Mouse (Mus musculus): ENCODE data around the gene Olfr455. TPM values are rescaled to one million over a fixed set of nuclear protein-coding genes. Genes with fewer than 3 reads are reported as not detected.

The Olfr455 gene
- polyA plus RNA-seq (2015; fragmentation: Nextera tagmentation; extraction: Ambion mirVana): 0.04 and 0.07 TPM in 2 replicates

DNA sequence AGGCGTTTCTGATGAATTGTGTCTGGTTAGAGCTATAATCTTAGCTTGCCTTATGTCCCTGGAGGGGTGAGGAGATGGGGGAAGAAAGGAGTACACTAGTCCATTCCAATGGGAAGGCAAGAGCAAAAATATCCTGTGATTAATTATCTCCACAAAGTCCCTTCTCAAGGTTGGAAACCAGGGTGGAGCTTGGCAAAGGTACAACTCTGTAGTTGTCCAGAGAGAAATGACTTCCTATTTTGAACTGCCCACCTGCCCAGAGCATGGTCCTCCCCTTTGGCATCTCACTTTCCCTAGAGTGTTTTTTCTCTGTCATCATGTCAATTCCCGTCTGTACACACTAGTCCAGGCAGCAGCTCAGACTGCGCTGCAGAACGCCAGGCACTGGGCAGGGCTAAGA is at the start of gene Olfr455:
Gene Olfr455 (minus strand): TSS at position 127 of the 400 bp plus-strand sequence.
- ATAC-seq (ENCODE audit: insufficient read depth, low FRiP score): no peak
- H3K4me2 ChIP-seq (ENCODE audit: low read depth, low read length): no peak within 1 kb of the TSS
- H3K9me3 ChIP-seq (replicated peaks; ENCODE audit: control insufficient read depth, low read length): no peaks in the 10 kb centered on the region
- H3K4me3 ChIP-seq (replicated peaks; ENCODE audit: low read length): no peak within 1 kb of the TSS
- H3K9ac ChIP-seq (ENCODE audit: low read length): no peak within 1 kb of the TSS
- no peak within 1 kb of the TSS for H3K27ac ChIP-seq (ENCODE audit: low read length)
- 86% methylated on average over 4 of the region's 4 CpGs for WGBS
- H3K4me1 ChIP-seq (ENCODE audit: control insufficient read depth, insufficient read depth, low read length): no peaks in the 10 kb centered on the region; the same call in 1 of the 2 replicates
- H3K36me3 ChIP-seq (ENCODE audit: control insufficient read depth, insufficient read depth, low read length): no peaks in the 10 kb centered on the region
- H3K27me3 ChIP-seq (ENCODE audit: control insufficient read depth, insufficient read depth, low read length): no peaks in the 10 kb centered on the region

DNA sequence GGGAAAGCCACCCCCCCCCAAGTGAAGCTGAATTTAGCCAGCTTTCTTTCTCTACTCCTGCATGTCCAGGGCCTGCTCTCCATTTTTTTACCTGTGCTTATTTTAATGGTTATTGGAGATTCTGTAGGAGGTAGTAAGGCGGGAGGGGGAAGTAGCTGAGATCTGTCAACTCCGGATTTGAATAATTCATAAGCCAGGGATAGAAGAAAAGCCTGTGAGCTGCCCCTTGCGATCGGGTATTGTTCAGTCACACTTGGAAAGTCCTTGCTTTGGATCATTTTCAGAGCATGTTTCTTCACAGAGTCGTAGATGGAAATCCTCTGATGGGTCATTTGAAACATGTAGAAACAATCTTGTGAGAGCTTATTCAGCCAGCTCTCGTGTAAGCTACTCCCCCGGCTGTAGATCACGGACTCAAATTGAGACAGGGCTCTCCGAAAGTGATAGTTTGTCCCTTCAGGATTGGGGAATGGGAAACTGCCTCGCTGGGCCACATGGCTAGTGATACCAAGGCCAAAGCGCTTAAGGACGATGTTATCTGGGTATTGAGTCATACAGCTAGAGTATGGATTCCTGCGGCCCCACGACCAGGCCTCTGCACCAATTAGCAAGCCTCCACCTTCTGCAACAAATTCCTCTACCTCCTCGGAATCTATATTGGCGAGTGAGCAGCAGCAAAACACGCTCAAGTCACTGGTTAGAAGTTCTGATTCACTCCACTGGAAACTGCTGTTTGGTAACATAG is 45.9 kb upstream of the Olfr455 start:
- H3K4me1 ChIP-seq (ENCODE audit: control insufficient read depth, insufficient read depth, low read length): no peaks in the 10 kb centered on the region
- H3K36me3 ChIP-seq (ENCODE audit: control insufficient read depth, insufficient read depth, low read length): no peaks in the 10 kb centered on the region
- H3K27ac ChIP-seq (ENCODE audit: low read length): no peak overlapping the region
- no peak overlapping the region for H3K4me2 ChIP-seq (ENCODE audit: low read depth, low read length)
- H3K4me3 ChIP-seq (replicated peaks; ENCODE audit: low read length): no peak overlapping the region
- no peak overlapping the region for H3K9ac ChIP-seq (ENCODE audit: low read length)
- ATAC-seq (ENCODE audit: insufficient read depth, low FRiP score): no peak
- no peaks in the 10 kb centered on the region for H3K9me3 ChIP-seq (replicated peaks; ENCODE audit: control insufficient read depth, low read length)
- WGBS: 78% methylated on average over 17 of the region's 17 CpGs
- no peaks in the 10 kb centered on the region for H3K27me3 ChIP-seq (ENCODE audit: control insufficient read depth, insufficient read depth, low read length)

DNA sequence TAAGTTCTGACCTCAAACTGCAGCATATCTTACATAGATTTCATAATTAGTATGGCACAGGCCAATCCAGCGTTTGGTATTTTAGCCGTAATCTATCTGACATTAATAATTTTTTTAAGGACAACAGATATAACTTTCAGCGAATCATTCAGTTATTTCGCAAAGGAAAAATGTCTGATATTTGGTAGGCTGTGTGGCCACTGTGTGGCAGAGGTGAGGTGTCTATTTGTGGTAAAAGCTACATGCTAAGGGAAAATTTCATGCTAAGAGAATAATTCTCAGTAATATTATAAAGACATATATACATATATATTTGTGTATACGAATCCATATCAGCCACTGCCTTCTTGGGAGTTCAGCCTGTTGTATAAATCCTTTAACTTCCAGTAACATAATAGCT is 39.2 kb upstream of the Olfr455 start:
- no peak for ATAC-seq (ENCODE audit: insufficient read depth, low FRiP score)
- no peaks in the 10 kb centered on the region for H3K27me3 ChIP-seq (ENCODE audit: control insufficient read depth, insufficient read depth, low read length)
- H3K9ac ChIP-seq (ENCODE audit: low read length): no peak overlapping the region
- H3K4me3 ChIP-seq (replicated peaks; ENCODE audit: low read length): no peak overlapping the region
- no peaks in the 10 kb centered on the region for H3K4me1 ChIP-seq (ENCODE audit: control insufficient read depth, insufficient read depth, low read length)
- no peak overlapping the region for H3K27ac ChIP-seq (ENCODE audit: low read length)
- H3K4me2 ChIP-seq (ENCODE audit: low read depth, low read length): no peak overlapping the region
- H3K36me3 ChIP-seq (ENCODE audit: control insufficient read depth, insufficient read depth, low read length): no peaks in the 10 kb centered on the region
- 76% methylated on average over 5 of the region's 5 CpGs for WGBS
- H3K9me3 ChIP-seq (replicated peaks; ENCODE audit: control insufficient read depth, low read length): no peaks in the 10 kb centered on the region

DNA sequence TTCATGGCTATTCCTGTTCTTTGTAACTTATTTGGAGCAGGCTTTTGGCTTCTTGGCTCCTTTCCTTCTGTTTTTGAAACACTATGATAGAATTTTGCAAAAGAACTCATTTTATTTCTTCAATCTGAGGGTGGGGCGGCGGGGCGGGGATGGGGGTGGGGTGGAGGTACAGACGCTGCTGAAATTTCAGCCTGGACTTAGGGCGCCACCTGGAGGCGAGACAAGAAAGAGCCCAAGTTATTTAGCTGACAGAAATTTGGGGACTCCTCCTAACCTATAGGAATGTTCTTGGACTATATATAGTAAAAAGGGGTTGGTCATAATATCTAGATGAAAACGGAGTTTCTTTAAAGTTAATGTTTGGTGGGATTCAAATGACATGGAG is 36.1 kb upstream of the Olfr455 start:
- no peaks in the 10 kb centered on the region for H3K27me3 ChIP-seq (ENCODE audit: control insufficient read depth, insufficient read depth, low read length)
- no peak for ATAC-seq (ENCODE audit: insufficient read depth, low FRiP score)
- H3K9ac ChIP-seq (ENCODE audit: low read length): no peak overlapping the region
- WGBS: 2% methylated on average over 7 of the region's 7 CpGs
- H3K9me3 ChIP-seq (replicated peaks; ENCODE audit: control insufficient read depth, low read length): no peaks in the 10 kb centered on the region
- peak overlapping the region; percentile 35; the same call in 1 of the 2 replicates for H3K4me2 ChIP-seq (ENCODE audit: low read depth, low read length)
- peak overlapping the region; percentile 9 for H3K4me3 ChIP-seq (replicated peaks; ENCODE audit: low read length)
- no peaks in the 10 kb centered on the region for H3K4me1 ChIP-seq (ENCODE audit: control insufficient read depth, insufficient read depth, low read length)
- no peaks in the 10 kb centered on the region for H3K36me3 ChIP-seq (ENCODE audit: control insufficient read depth, insufficient read depth, low read length)
- no peak overlapping the region for H3K27ac ChIP-seq (ENCODE audit: low read length)

DNA sequence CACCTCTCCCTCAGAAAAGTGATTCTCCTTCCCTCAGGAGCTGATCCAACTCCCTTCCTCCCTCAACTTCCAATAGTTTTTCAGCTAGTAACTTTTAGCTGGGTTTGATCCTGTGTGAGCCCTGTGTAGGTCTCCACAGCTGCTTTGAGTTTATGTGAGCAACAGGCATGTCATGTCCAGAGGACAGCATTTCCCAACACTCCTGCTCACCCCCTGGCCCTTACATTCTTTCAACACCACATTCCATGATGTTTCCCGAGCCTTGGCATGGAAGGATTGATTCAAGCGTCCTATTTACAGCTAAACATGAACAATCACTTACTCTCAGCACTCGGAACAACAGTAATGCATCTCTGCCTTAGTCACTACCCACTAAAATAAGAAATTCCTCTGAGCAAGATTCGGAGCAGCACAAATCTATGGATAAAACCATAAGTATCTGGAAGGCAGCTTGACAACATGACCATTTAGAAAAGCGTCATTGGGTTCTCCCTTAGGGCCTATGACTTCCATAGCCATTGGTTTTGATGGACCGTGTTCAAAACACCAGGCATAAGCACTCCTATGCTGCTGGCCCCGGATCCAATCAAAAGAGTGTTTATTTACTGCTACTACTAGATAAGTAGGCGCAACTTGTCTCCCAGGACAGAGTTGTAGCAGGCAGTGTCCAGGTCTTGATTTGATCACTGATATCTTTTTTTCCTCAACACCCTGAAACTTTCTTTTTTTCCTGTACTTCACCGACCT is 35.5 kb upstream of the Olfr455 start:
- peak overlapping the region; percentile 9 for H3K4me3 ChIP-seq (replicated peaks; ENCODE audit: low read length)
- no peak overlapping the region for H3K27ac ChIP-seq (ENCODE audit: low read length)
- 54% methylated on average over 9 of the region's 9 CpGs for WGBS
- H3K9ac ChIP-seq (ENCODE audit: low read length): no peak overlapping the region
- no peaks in the 10 kb centered on the region for H3K9me3 ChIP-seq (replicated peaks; ENCODE audit: control insufficient read depth, low read length)
- peak overlapping the region; percentile 35; the same call in 1 of the 2 replicates for H3K4me2 ChIP-seq (ENCODE audit: low read depth, low read length)
- no peaks in the 10 kb centered on the region for H3K36me3 ChIP-seq (ENCODE audit: control insufficient read depth, insufficient read depth, low read length)
- H3K27me3 ChIP-seq (ENCODE audit: control insufficient read depth, insufficient read depth, low read length): no peaks in the 10 kb centered on the region
- ATAC-seq (ENCODE audit: insufficient read depth, low FRiP score): no peak
- no peaks in the 10 kb centered on the region for H3K4me1 ChIP-seq (ENCODE audit: control insufficient read depth, insufficient read depth, low read length)

DNA sequence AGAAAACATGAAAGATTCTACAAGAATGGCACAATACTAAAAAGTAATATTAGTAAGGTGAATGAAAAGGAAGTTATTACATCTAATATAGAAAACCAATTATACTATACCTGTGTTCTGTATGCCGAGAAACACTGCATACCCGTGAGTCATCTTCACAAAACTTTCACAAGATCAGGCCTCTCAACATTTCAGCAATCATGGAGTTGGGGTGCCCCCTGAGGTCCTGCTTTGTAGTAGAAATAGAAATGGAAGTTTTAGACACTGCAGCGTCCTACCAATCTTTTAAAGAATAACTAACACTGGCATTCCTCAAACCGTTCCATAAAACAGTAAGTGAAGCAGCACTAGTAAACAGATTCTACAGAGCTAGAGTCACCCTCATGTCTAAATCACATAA is 31.3 kb upstream of the Olfr455 start:
- no peaks in the 10 kb centered on the region for H3K36me3 ChIP-seq (ENCODE audit: control insufficient read depth, insufficient read depth, low read length)
- no peak for ATAC-seq (ENCODE audit: insufficient read depth, low FRiP score)
- H3K27me3 ChIP-seq (ENCODE audit: control insufficient read depth, insufficient read depth, low read length): no peaks in the 10 kb centered on the region
- H3K27ac ChIP-seq (ENCODE audit: low read length): no peak overlapping the region
- H3K9me3 ChIP-seq (replicated peaks; ENCODE audit: control insufficient read depth, low read length): no peaks in the 10 kb centered on the region
- H3K9ac ChIP-seq (ENCODE audit: low read length): no peak overlapping the region
- H3K4me2 ChIP-seq (ENCODE audit: low read depth, low read length): no peak overlapping the region
- H3K4me1 ChIP-seq (ENCODE audit: control insufficient read depth, insufficient read depth, low read length): no peaks in the 10 kb centered on the region
- 63% methylated on average over 4 of the region's 4 CpGs for WGBS
- H3K4me3 ChIP-seq (replicated peaks; ENCODE audit: low read length): no peak overlapping the region

DNA sequence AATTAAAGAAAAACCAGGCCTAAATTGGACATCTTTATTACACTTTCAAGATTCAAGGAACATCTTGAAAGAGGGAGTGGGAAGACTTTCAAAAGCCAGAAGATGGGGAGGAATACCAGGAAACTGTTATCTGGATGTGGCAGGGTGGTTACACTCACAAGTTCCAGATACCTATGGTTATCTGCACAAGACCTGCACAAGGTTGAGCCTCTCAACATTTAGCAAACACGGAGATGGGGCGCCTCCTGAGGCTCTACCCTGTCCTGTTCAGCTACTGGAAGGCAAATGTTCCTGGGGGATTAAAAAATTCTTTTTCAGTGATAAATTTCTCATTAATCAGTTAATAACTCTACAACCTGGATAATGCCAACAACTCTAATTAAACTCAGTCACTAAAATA is 30.0 kb upstream of the Olfr455 start:
- no peak for ATAC-seq (ENCODE audit: insufficient read depth, low FRiP score)

DNA sequence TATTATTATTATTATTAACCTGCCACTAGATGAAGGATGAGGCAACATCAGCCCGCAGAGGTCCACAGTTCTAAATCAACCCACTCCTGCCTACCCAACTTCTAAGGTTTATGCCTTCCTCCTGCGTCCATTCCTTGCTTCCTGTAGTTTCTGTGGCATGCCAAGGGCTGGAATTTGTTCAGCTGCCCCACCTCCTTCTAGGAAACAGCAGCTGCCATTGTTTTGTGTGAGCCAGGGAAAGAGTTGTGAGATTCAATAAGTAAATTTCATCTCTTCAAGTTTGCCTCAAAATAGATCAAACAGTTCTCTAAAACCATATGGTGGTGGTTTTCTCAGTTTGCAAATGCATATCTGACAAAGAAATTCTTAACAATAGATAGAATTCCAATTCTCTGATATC is 20.8 kb upstream of the Olfr455 start:
- no peak for ATAC-seq (ENCODE audit: insufficient read depth, low FRiP score)
- Histone ChIP-seq H3K9ac (ENCODE audit: low read length) (no peak overlapping the region), H3K4me3 (replicated peaks; ENCODE audit: low read length) (no peak overlapping the region), H3K4me2 (ENCODE audit: low read depth, low read length) (no peak overlapping the region), H3K36me3 (ENCODE audit: control insufficient read depth, insufficient read depth, low read length) (no peaks in the 10 kb centered on the region), H3K4me1 (ENCODE audit: control insufficient read depth, insufficient read depth, low read length) (no peaks in the 10 kb centered on the region), H3K27me3 (ENCODE audit: control insufficient read depth, insufficient read depth, low read length) (no peaks in the 10 kb centered on the region), H3K27ac (ENCODE audit: low read length) (no peak overlapping the region), H3K9me3 (replicated peaks; ENCODE audit: control insufficient read depth, low read length) (no peaks in the 10 kb centered on the region)
- 67% methylated on average over 2 of the region's 2 CpGs for WGBS

More for the DNA sequence above, 30.0 kb upstream of the Olfr455 start:
- Histone ChIP-seq H3K4me1 (ENCODE audit: control insufficient read depth, insufficient read depth, low read length) (no peaks in the 10 kb centered on the region), H3K4me2 (ENCODE audit: low read depth, low read length) (no peak overlapping the region), H3K36me3 (ENCODE audit: control insufficient read depth, insufficient read depth, low read length) (no peaks in the 10 kb centered on the region), H3K9ac (ENCODE audit: low read length) (no peak overlapping the region), H3K27ac (ENCODE audit: low read length) (no peak overlapping the region), H3K4me3 (replicated peaks; ENCODE audit: low read length) (no peak overlapping the region), H3K9me3 (replicated peaks; ENCODE audit: control insufficient read depth, low read length) (no peaks in the 10 kb centered on the region), H3K27me3 (ENCODE audit: control insufficient read depth, insufficient read depth, low read length) (no peaks in the 10 kb centered on the region)
- WGBS: 92% methylated on average over 2 of the region's 2 CpGs

DNA sequence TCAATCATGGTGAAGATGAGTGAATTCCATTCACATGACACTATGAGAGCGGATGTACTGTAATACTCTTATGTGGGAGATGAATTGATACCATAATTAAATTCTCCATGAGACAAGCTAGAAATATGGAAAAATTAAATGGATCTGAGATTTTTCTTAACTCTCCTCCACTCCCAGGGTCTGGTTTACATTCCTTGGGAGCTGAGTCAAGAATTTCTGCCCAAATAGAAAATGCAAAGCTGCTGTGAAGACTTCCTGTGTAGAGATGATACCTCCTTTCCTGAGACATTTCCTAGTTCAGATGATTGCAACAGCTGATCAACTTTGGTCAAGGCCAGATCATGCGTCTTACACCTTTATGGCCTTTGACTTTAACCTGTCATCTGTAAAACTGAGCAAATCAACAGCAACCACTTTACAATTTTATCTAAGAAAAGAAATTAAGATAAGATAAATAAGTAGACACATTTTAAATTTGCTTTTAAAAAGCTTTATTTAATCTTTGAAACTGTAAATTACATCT is 18.8 kb upstream of the Olfr455 start:
- WGBS: 62% methylated on average over 2 of the region's 2 CpGs
- H3K4me2 ChIP-seq (ENCODE audit: low read depth, low read length): no peak overlapping the region
- H3K36me3 ChIP-seq (ENCODE audit: control insufficient read depth, insufficient read depth, low read length): no peaks in the 10 kb centered on the region
- H3K27me3 ChIP-seq (ENCODE audit: control insufficient read depth, insufficient read depth, low read length): no peaks in the 10 kb centered on the region
- no peaks in the 10 kb centered on the region for H3K9me3 ChIP-seq (replicated peaks; ENCODE audit: control insufficient read depth, low read length)
- H3K9ac ChIP-seq (ENCODE audit: low read length): no peak overlapping the region
- H3K27ac ChIP-seq (ENCODE audit: low read length): no peak overlapping the region
- no peaks in the 10 kb centered on the region for H3K4me1 ChIP-seq (ENCODE audit: control insufficient read depth, insufficient read depth, low read length)
- H3K4me3 ChIP-seq (replicated peaks; ENCODE audit: low read length): no peak overlapping the region
- no peak for ATAC-seq (ENCODE audit: insufficient read depth, low FRiP score)

All from stomach, embryonic 16.5 days (tissue).